Mouse (Mus musculus) limb, embryonic 10.5 days (tissue): ENCODE results near the gene Josd1. TPM values are rescaled to one million over a fixed set of nuclear protein-coding genes. Genes with fewer than 3 reads are reported as not detected.

Source experiments
- DNase-seq: peaks from one replicate; pipeline ENCODE4 v3.0.0-alpha.2; 2017; ENCODE audit warnings: low spot score
- H3K27ac ChIP-seq: fragments of 300-500 bp; sonication (generic); 2 replicates; pipeline ENCODE4 v1.5.1; 2016; ENCODE audit warnings: mild to moderate bottlenecking
- H3K27me3 ChIP-seq: fragments of 300-500 bp; sonication (generic); 2 replicates; pipeline ENCODE4 v1.6.1; 2016; ENCODE audit warnings: low read depth, mild to moderate bottlenecking; ENCODE audit not compliant: poor library complexity, severe bottlenecking
- H3K36me3 ChIP-seq: fragments of 300-500 bp; sonication (generic); 2 replicates; pipeline ENCODE4 v1.6.1; 2016; ENCODE audit warnings: mild to moderate bottlenecking, moderate library complexity
- H3K4me1 ChIP-seq: fragments of 300-500 bp; sonication (generic); 2 replicates; pipeline ENCODE4 v1.6.1; 2016
- H3K4me3 ChIP-seq: fragments of 300-500 bp; sonication (generic); 2 replicates; pipeline ENCODE4 v1.5.1; 2016; ENCODE audit warnings: mild to moderate bottlenecking, moderate library complexity
- H3K9me3 ChIP-seq: fragments of 300-500 bp; sonication (generic); replicated peaks from 2 replicates; pipeline ENCODE4 v1.6.1; 2016; ENCODE audit warnings: mild to moderate bottlenecking
- WGBS: fragments of 180-500 bp; shearing (Covaris S2); methylation state at CpG from one replicate; pipeline ENCODE4 v1.1.7; 2016; 5-methylcytosine and 5-hydroxymethylcytosine counted together
- polyA plus RNA-seq: library from polyadenylated mRNA; unstranded; fragments of >200 nt; fragmentation: Nextera tagmentation; extraction: Ambion mirVana; gene quantifications from 2 replicates; pipeline ENCODE4 v1.2.1, GENCODE M21; 2016

The Josd1 gene
- polyA plus RNA-seq, 1 experiment from 2014 or later: 24.6 TPM

DNA sequence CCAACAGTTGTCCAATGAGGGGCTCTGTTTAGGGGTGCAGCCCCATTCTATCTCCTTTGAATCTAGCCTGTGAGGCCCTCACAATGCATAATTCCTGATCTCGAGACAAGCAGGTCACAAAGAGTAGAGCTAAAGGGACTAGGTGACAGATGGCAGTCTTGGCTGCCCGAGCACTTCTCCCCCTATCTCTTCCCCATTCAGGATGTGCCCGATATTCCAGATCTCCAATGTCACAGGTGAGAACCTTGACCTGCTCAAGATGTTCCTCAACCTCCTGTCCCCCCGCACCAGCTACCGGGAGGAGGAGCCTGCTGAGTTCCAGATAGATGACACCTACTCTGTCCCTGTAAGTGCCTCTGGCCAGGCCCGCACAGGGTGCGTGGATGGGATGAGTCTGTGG lies 27.9 kb upstream of the Josd1 start:
- Histone ChIP-seq H3K9me3 (no peaks in the 10 kb centered on the region), H3K27ac (no peak overlapping the region), H3K4me3 (no peak overlapping the region), H3K36me3 (peaks cover 100% of the 10 kb centered on the region), H3K27me3 (no peaks in the 10 kb centered on the region), H3K4me1 (no peaks in the 10 kb centered on the region)
- 91% methylated on average over 7 of the region's 7 CpGs for WGBS
- no peak for DNase-seq

DNA sequence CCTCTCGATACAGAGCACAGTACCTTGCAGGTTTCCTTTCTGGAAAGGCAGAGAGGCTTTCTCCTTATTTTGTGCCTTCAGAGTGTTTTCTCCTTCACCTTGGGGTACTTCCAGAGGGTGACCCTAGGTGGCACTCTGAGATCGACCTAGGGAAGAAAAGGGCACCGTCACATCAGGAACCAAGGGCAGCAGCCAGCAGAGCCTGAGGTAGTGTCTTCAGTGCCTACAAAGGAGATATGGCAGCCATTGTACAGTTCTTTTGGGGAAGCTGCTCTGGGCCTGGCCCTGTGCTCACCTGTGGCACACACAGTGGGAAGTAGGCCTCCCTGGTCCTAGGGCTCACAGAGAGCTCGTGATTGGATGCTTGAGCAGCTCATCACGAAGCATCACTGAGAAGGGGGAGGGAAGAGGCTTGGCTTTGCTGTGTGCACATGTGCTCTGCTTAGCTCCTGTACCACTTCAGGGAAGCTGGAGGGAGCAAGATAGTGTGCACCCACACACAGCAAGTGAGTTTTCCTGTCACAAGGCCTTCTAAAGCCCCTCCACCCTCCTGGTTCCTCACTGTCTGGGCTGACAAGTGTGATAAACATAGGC lies 20.6 kb upstream of the Josd1 start:
- H3K4me1 ChIP-seq: no peaks in the 10 kb centered on the region
- no peak overlapping the region for H3K4me3 ChIP-seq
- DNase-seq: no peak
- H3K9me3 ChIP-seq: no peaks in the 10 kb centered on the region
- 93% methylated on average over 5 of the region's 5 CpGs for whole genome bisulfite sequencing
- H3K27me3 ChIP-seq: no peaks in the 10 kb centered on the region
- 0 out of 2 replicates have a peak overlapping the region, but pooled peaks have one; percentile 14 for H3K27ac ChIP-seq
- H3K36me3 ChIP-seq: peaks cover 74% of the 10 kb centered on the region

DNA sequence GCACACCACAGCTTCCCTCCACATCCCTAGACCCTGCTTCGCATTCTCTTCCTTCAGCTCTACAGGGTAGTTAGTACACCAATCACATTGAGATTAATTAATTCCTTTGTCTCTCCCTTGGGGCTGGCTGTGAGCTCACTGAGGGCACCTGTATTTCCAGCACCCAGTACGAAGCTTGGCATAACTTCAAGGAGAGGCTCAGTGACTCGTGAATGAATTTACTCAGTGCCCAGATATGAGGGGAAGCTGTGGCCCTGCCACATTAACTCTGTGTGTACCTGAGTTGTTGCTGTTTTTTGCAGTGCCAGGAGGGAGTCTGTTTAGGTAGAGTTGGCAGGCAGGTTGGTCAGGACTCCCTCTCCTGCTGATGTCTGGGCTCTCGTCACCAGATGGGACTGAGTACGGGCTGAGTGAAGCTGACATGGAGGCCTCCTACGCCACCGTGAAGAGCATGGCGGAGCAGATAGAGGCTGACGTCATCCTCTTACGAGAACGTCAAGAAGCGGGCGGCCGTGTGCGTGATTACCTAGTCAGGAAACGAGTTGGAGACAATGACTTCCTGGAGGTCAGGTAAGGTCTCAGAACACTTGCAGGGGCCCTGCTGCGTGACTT lies 19.0 kb upstream of the Josd1 start:
- DNase-seq: no peak

DNA sequence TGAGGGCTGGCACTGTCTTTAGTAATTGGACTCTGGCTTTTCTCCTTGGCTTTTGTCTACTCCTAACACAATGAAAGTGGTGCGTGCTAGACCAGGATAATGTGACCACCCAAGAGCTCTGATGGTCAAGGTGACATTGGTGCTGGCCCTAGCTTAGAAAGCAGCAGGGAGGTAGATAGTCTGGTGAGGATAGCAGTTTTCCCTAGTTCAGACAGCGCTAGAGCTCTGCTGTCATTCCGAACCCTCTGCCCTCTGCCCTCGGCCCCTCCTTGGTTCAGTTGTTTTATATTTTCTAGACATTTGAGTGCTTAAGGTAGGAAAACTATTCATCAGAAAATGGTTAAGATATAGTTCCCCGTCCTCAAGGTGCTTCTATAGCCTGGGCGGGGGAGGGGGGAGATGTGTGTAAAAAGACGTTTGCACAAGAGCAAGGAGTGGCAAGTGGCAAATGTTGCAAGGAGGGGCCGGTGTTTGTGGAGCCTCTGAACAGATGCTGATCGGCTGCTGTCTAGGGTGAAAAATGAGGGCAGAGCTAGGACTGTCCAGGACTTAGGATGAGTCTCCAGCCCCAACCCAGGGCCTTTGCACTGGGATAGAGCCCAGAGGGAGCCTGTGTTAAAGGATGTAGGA lies 10.0 kb upstream of the Josd1 start:
- no peak overlapping the region for H3K27ac ChIP-seq
- DNase-seq: no peak
- peaks cover 44% of the 10 kb centered on the region for H3K36me3 ChIP-seq
- peaks cover 10% of the 10 kb centered on the region for H3K4me1 ChIP-seq
- H3K4me3 ChIP-seq: no peak overlapping the region
- no peaks in the 10 kb centered on the region for H3K27me3 ChIP-seq
- H3K9me3 ChIP-seq: no peaks in the 10 kb centered on the region
- WGBS: 78% methylated on average over 9 of the region's 9 CpGs

More for the DNA sequence above, 19.0 kb upstream of the Josd1 start:
- Histone ChIP-seq H3K27me3 (no peaks in the 10 kb centered on the region), H3K9me3 (no peaks in the 10 kb centered on the region), H3K4me1 (no peaks in the 10 kb centered on the region), H3K4me3 (no peak overlapping the region), H3K36me3 (peaks cover 57% of the 10 kb centered on the region), H3K27ac (no peak overlapping the region)
- 94% methylated on average over 17 of the region's 17 CpGs for WGBS

DNA sequence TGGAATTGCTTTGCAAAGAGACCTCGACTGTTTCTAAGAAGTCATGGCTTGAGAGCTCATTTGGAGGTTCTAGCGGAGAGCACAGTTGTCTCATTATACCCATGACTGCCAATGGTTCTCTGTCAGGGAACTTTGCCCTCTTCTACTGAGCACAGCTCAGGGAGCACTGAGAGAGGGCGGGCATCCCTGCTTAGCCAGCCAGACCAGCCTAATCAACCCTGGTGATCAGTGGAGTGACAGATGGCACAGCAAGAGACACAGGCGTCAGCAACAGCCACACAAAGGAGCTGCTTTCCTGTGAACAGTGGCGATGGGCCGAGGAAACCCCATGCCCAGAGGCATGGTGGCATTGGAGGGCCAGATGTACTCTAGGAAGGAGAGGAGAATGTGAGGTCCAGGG lies 9.3 kb upstream of the Josd1 start:
- Histone ChIP-seq H3K4me3 (no peak overlapping the region), H3K27ac (no peak overlapping the region), H3K36me3 (peaks cover 44% of the 10 kb centered on the region), H3K4me1 (peaks cover 17% of the 10 kb centered on the region), H3K27me3 (no peaks in the 10 kb centered on the region), H3K9me3 (no peaks in the 10 kb centered on the region)
- WGBS: 89% methylated on average over 6 of the region's 6 CpGs
- no peak for DNase-seq

DNA sequence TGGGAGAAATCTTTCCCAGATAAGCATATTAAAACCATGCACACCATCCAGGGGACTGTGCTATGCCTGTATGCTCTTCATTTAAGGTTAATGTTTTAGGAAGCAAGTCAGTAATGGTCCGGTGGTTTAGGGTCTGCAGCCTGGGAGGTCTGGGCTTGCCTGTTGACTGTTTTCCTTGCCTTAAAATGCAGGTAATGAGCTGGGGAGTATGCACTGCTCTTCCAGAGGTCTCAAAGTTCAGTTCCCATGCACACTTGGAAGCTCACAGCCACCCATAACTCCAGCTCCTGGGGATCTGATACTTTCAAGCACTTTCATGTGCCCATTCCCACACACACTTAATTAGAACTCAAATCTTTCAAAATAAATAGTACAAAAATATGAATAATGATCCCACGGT lies 8.8 kb upstream of the Josd1 start:
- peaks cover 44% of the 10 kb centered on the region for H3K36me3 ChIP-seq
- peaks cover 22% of the 10 kb centered on the region for H3K4me1 ChIP-seq
- no peak overlapping the region for H3K4me3 ChIP-seq
- H3K27me3 ChIP-seq: no peaks in the 10 kb centered on the region
- no peak overlapping the region for H3K27ac ChIP-seq
- no peaks in the 10 kb centered on the region for H3K9me3 ChIP-seq
- 93% methylated on average over 2 of the region's 2 CpGs for WGBS
- no peak for DNase-seq

DNA sequence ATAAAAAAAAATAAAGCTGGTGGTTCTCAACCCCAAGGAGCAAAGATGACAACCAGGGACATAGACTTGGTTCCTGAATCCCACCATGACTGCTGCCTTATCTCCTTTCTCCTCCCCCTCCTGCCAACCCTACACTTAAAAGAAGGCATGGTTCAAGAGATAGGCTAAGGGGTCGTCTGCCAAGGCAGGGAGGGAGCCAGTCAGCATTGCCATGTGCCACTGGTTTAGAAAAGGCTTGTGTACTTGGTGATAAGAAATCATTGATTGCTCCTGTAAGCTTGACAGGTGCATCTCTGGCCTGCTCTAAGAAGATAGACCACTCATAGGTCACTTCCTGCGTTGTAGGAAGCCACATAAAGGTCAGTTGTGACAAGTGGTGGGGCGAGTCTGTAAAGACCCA lies 7.8 kb upstream of the Josd1 start:
- no peak overlapping the region for H3K27ac ChIP-seq
- no peaks in the 10 kb centered on the region for H3K9me3 ChIP-seq
- peaks cover 26% of the 10 kb centered on the region for H3K4me1 ChIP-seq
- no peak overlapping the region for H3K4me3 ChIP-seq
- DNase-seq: no peak
- WGBS: 73% methylated on average over 3 of the region's 3 CpGs
- H3K27me3 ChIP-seq: no peaks in the 10 kb centered on the region
- H3K36me3 ChIP-seq: peaks cover 44% of the 10 kb centered on the region

DNA sequence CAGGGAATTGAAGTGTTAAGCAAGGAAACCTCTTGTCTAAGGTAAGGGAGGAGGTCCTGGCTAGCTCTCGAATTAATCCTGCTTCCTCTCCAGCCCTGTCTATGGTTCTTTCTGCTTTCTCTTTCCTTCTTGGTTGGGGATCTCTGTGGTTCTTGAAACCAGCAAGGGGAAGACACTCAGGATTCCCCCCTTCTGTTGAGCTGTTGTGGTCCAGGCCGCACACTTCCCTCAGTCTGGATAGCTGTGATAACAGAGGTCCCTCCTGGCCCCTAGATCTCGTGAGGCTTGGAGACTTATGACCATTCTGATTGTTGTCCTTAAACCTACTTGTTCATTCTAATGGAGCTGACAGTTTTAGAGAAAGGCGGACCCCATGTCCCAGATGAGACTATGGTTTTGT lies 6.8 kb upstream of the Josd1 start:
- DNase-seq: no peak
- H3K27ac ChIP-seq: no peak overlapping the region
- H3K27me3 ChIP-seq: no peaks in the 10 kb centered on the region
- H3K4me3 ChIP-seq: no peak overlapping the region
- peaks cover 33% of the 10 kb centered on the region for H3K4me1 ChIP-seq
- peaks cover 43% of the 10 kb centered on the region for H3K36me3 ChIP-seq
- WGBS: 89% methylated on average over 4 of the region's 4 CpGs
- no peaks in the 10 kb centered on the region for H3K9me3 ChIP-seq

DNA sequence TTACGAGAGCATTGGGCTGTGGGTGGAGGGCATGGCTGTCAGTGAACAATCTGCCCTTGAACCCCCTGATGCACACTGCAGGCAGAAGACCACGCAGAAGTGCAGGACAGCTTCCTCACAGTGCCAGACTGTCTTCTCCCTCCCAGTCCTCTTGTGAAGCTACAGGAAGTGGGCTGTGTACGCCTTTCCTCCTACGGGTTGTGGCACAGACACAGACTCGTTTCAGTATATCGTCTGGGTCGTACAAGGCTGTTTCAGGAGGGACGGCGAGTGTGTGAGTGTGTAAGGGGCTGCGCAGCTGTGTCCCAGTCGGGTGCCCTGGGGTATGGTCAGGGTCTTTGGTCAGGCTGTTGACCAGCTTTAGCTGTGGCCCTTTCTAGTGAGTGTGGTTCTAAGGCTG lies 6.0 kb upstream of the Josd1 start:
- WGBS: 87% methylated on average over 11 of the region's 11 CpGs
- peaks cover 37% of the 10 kb centered on the region for H3K36me3 ChIP-seq
- no peak overlapping the region for H3K27ac ChIP-seq
- no peak for DNase-seq
- H3K27me3 ChIP-seq: no peaks in the 10 kb centered on the region
- H3K9me3 ChIP-seq: no peaks in the 10 kb centered on the region
- H3K4me3 ChIP-seq: no peak overlapping the region
- peaks cover 39% of the 10 kb centered on the region for H3K4me1 ChIP-seq

DNA sequence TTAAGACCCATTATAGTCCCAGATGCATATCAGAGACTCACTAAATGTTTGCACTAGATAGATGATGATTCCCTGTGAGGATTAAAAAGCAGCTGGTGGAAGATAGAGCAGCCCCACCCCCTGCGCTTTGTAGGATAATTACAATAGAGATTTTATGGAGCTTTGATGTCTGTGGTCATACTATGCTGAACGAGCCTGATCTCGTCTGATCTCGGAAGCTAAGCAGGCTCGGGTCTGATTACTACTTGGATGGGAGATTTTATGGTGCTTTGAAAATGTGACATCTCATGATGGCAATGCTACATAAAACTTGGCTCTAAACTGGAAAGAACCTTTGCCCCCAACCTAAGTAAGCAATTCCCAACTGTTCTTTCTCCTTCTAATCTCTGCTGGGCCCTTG lies 4.6 kb upstream of the Josd1 start:
- peaks cover 45% of the 10 kb centered on the region for H3K4me1 ChIP-seq

DNA sequence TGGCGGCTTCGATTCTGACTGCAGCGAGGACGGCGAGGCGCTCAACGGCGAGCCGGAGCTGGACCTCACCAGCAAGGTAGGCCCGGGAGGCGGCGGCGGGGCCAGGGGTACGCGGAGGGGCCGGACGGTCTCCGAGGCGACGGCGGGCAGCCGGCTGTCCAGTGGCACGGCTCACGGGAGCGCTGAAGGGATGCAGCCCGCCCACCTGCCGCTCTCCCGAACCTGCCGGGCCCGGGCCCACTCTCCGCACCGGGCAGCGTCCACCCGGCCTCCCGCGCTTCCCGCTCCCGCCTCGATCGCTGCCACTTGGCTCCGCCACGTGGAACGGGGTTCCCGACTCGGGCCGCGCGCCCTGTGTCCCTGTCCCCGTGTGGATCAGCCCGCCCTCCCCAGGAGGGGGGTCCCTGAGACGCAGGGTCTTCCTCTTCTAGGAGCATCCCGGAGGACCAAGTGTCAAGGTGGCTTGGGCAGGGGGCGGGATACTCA lies 3.3 kb upstream of the Josd1 start:
- DNase-seq: no peak
- Histone ChIP-seq H3K4me1 (peaks cover 53% of the 10 kb centered on the region), H3K36me3 (peaks cover 22% of the 10 kb centered on the region), H3K4me3 (peak overlapping the region; percentile 79), H3K9me3 (no peaks in the 10 kb centered on the region), H3K27ac (peak overlapping the region; percentile 94), H3K27me3 (no peaks in the 10 kb centered on the region)
- under 1% methylated on average over 43 of the region's 53 CpGs for WGBS

More for the DNA sequence above, 4.6 kb upstream of the Josd1 start:
- no peak for DNase-seq
- no peak overlapping the region for H3K27ac ChIP-seq
- WGBS: 73% methylated on average over 5 of the region's 5 CpGs
- no peaks in the 10 kb centered on the region for H3K27me3 ChIP-seq
- peaks cover 34% of the 10 kb centered on the region for H3K36me3 ChIP-seq
- H3K4me3 ChIP-seq: peak overlapping the region; percentile 79; the same call in 1 of the 2 replicates
- H3K9me3 ChIP-seq: no peaks in the 10 kb centered on the region

DNA sequence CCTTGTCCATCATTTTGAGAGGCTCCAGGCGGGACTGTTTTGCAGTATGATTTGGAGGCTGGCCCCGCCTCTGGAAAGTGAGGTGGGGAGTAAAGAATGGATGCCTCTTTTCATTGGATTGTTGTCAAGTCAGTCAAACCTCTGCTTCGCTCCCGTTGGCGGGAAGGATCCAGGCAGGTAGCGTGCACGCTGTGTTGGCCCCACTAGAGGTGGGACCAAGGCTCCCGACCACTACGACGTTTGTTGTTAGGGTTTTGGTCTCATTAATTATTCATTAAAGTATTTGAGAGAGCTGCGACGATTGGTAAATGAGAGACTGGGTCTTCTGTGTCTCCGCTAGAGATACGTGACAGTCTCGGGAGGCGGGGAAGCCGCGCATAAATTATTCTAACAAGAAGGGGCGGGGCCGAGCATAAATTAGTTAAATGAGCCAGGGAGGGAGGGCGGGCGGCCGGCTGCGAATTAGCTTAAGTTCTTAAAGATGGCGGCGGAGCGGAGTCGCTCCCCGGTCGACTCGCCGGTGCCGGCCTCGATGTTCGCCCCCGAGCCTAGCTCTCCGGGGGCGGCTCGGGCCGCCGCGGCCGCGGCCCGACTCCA lies 2.8 kb upstream of the Josd1 start, which contains the start of gene Gtpbp1:
Gtpbp1 (plus strand) TSS at position 420 of the 597 bp plus-strand sequence.
- under 1% methylated on average over 45 of the region's 45 CpGs for WGBS
- Histone ChIP-seq H3K9me3 (no peaks in the 10 kb centered on the region), H3K4me3 (peak within 1 kb of the TSS; percentile 79), H3K27ac (peak within 1 kb of the TSS; percentile 94), H3K36me3 (peaks cover 19% of the 10 kb centered on the region), H3K4me1 (peaks cover 59% of the 10 kb centered on the region), H3K27me3 (no peaks in the 10 kb centered on the region)
- peak; percentile 91 for DNase-seq
